Comparison of ENCODE assay signal across 8 mouse cellular contexts in the genomic region with DNA sequence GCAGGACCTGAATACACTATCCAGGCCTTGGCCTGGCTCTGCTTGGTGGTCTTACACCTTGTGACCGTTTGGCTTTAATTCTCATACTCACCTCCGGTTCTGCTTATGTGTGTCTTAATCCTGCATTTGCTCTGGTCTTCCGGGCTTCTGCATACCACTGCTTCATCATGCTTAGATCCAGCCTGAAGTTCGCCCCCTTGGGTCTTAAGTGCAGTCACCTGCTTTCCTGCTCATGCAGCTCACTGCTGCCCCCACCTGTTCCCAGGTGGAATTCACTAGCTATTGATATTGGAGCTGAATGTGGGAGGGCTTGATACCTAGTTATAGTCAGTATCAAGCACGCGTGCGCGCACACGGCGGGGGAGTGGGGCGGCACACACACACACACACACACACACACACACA. TPM values are rescaled to one million over a fixed set of nuclear protein-coding genes. Genes with fewer than 3 reads are reported as not detected.
DNase-seq lines count a peak whose midpoint lies in the region; ATAC-seq and TF ChIP-seq lines count a peak whose summit lies in the region.

No protein-coding gene starts in this region.

- 17% methylated on average over 11 of the region's 11 CpGs for WGBS in forebrain, embryonic 14.5 days
- WGBS in lung, embryonic 14.5 days: 19% methylated on average over 11 of the region's 11 CpGs

- no peak overlapping the region for H3K4me3 ChIP-seq in ES-E14 (ENCODE audit: insufficient read depth in 1 of 2, low read depth in 1 of 2, low read length in 2 of 2, poor library complexity in 1 of 2, severe bottlenecking in 1 of 2)
- no peak overlapping the region for H3K4me3 ChIP-seq in forebrain, embryonic 14.5 days (ENCODE audit: low read depth, low read length)
- H3K4me3 ChIP-seq in lung, embryonic 14.5 days (ENCODE audit: low read depth, low read length): no peak overlapping the region

- H3K4me1 ChIP-seq in ES-E14 (ENCODE audit: control insufficient read depth in 2 of 2, insufficient read depth in 2 of 2, low read length in 2 of 2, poor library complexity in 1 of 2): no peaks in the 10 kb centered on the region
- H3K4me1 ChIP-seq in forebrain, embryonic 14.5 days (ENCODE audit: control insufficient read depth, insufficient read depth, low read length): no peaks in the 10 kb centered on the region
- H3K4me1 ChIP-seq in lung, embryonic 14.5 days (ENCODE audit: insufficient read depth): no peaks in the 10 kb centered on the region

- ATAC-seq in forebrain, embryonic 14.5 days: peak; percentile 66
- ATAC-seq in lung, embryonic 14.5 days (ENCODE audit: insufficient read depth): peak; percentile 41; the same call in 1 of the 2 replicates

- DNase-seq in ES-E14 (ENCODE audit: low read depth, low spot score): peak; percentile 79
- DNase-seq in c-Kit-positive CD71-positive TER-119-positive erythroid progenitor cells, embryonic 14.5 days (ENCODE audit: low spot score): peak; percentile 28
- DNase-seq in forebrain, embryonic 14.5 days (ENCODE audit: low spot score): peak; percentile 87
- peak; percentile 79 for DNase-seq in heart, postnatal 4 days
- DNase-seq in layer of hippocampus, adult 8-10 months (ENCODE audit: low spot score in 2 of 2): peak; percentile 75 to 83
- DNase-seq in lung, embryonic 14.5 days: peak; percentile 84
- DNase-seq in ovary, postnatal 10 days (ENCODE audit: low spot score): peak; percentile 21
- peak; percentile 56 for DNase-seq in thymus, postnatal 25 days

- H3K27ac ChIP-seq in ES-E14 (ENCODE audit: insufficient read depth, low read depth, low read length, poor library complexity, severe bottlenecking): no peak overlapping the region
- no peak overlapping the region for H3K27ac ChIP-seq in forebrain, embryonic 14.5 days (ENCODE audit: low read depth, low read length)
- H3K27ac ChIP-seq in lung, embryonic 14.5 days (ENCODE audit: low read depth): no peak overlapping the region

- H3K4me2 ChIP-seq in forebrain, embryonic 14.5 days (ENCODE audit: low read length): peak overlapping the region; percentile 25
- H3K4me2 ChIP-seq in lung, embryonic 14.5 days: no peak overlapping the region

- in situ Hi-C loops in ES-E14 (cut with MboI; ENCODE audit: low sequenced_read_pairs in 2 of 2, unreplicated experiment in 2 of 2): loop anchor here in 1 of 2 experiments (25.0 kb wide), 1 partner anchor 315 kb away; no protein-coding TSS in a partner anchor

- H3K36me3 ChIP-seq in ES-E14 (ENCODE audit: control insufficient read depth, insufficient read depth, low read length, poor library complexity, severe bottlenecking): no peaks in the 10 kb centered on the region
- no peaks in the 10 kb centered on the region for H3K36me3 ChIP-seq in forebrain, embryonic 14.5 days (ENCODE audit: control insufficient read depth, insufficient read depth, low read length)
- no peaks in the 10 kb centered on the region for H3K36me3 ChIP-seq in lung, embryonic 14.5 days (ENCODE audit: insufficient read depth)

- no peak overlapping the region for H3K9ac ChIP-seq in ES-E14 (ENCODE audit: insufficient read depth, low read depth, low read length, poor library complexity, severe bottlenecking)
- no peak overlapping the region for H3K9ac ChIP-seq in forebrain, embryonic 14.5 days (ENCODE audit: low read length)
- H3K9ac ChIP-seq in lung, embryonic 14.5 days: no peak overlapping the region

- no peaks in the 10 kb centered on the region for H3K9me3 ChIP-seq in ES-E14 (ENCODE audit: control insufficient read depth, insufficient read depth, low read depth, low read length)
- H3K9me3 ChIP-seq in forebrain, embryonic 14.5 days (replicated peaks; ENCODE audit: control insufficient read depth, low read length): no peaks in the 10 kb centered on the region
- no peaks in the 10 kb centered on the region for H3K9me3 ChIP-seq in lung, embryonic 14.5 days (ENCODE audit: low read depth, low read length)

- no peaks in the 10 kb centered on the region for H3K27me3 ChIP-seq in forebrain, embryonic 14.5 days (replicated peaks; ENCODE audit: control insufficient read depth, insufficient read depth, low read length)
- H3K27me3 ChIP-seq in lung, embryonic 14.5 days (ENCODE audit: insufficient read depth, low read length): no peaks in the 10 kb centered on the region

- TF ChIP-seq CTCF in lung, embryonic 14.5 days (IDR thresholded peaks at IDR 0.05; ENCODE audit: low read depth): peak; percentile 88

TF ChIP-seq in ES-E14, 5 proteins besides CTCF, POLR2A, EP300 and RAD21:
- no peak for TF ChIP-seq MAFK (IDR thresholded peaks at IDR 0.05; ENCODE audit: insufficient read depth, low read depth, low read length)
- TF ChIP-seq HCFC1 (IDR thresholded peaks at IDR 0.05; ENCODE audit: borderline replicate concordance, insufficient read depth, low read length): no peak
- TF ChIP-seq ZNF384 (IDR thresholded peaks at IDR 0.05; ENCODE audit: low read depth, low read length): no peak
- 0 out of 2 replicates have a peak, but pooled peaks have one; percentile 61 for TF ChIP-seq ZC3H11A (IDR thresholded peaks at IDR 0.05; ENCODE audit: borderline replicate concordance, low read depth, low read length)
- TF ChIP-seq CHD2 (IDR thresholded peaks at IDR 0.05; ENCODE audit: low read depth, low read length): no peak
TF ChIP-seq in ES-E14: peak in this region for 1.

RNA-seq across cellular contexts. Expression of a gene that starts 13.9 kb away (rescaled TPM):
- total RNA-seq in ES-E14 (2012; rRNA removed): 0.94 and 1.5 TPM in 2 replicates
- polyA plus RNA-seq in forebrain, embryonic 14.5 days (2014; fragmentation: Nextera tagmentation; extraction: Ambion mirVana): 2.0 and 2.1 TPM in 2 replicates
- total RNA-seq in heart, postnatal 4 days (2021): 1 to 10 TPM; 1.0 to 1.2 TPM
- 1 to 10 TPM; 2.0 to 4.9 (median 4.0) TPM for total RNA-seq in layer of hippocampus, adult 8-10 months (2022)
- polyA plus RNA-seq in lung, embryonic 14.5 days (2014; fragmentation: Nextera tagmentation; extraction: Ambion mirVana): 0.29 and 0.87 TPM in 2 replicates

RNA-seq across cellular contexts. Expression of a gene that starts 18.9 kb away (rescaled TPM):
- 8.7 and 13.6 TPM in 2 replicates for total RNA-seq in ES-E14 (2012; rRNA removed)
- 1,321 and 1,816 TPM in 2 replicates for polyA plus RNA-seq in forebrain, embryonic 14.5 days (2014; fragmentation: Nextera tagmentation; extraction: Ambion mirVana)
- total RNA-seq in heart, postnatal 4 days (2021): 1 to 10 TPM; 7.3 to 9.7 TPM
- 1,000 to 10,000 TPM; 1,208 to 1,335 (median 1,272) TPM for total RNA-seq in layer of hippocampus, adult 8-10 months (2022)
- polyA plus RNA-seq in lung, embryonic 14.5 days (2014; fragmentation: Nextera tagmentation; extraction: Ambion mirVana): 9.4 and 9.8 TPM in 2 replicates

Comparison
In these comparisons a context has a peak if more than half of its experiments do, and no peak if none do; other contexts are left out.
1. DNase-seq: peak in every context shown above with its lines; median percentile 87 in forebrain, embryonic 14.5 days; 84 in lung, embryonic 14.5 days; 79 in ES-E14; 79 in heart, postnatal 4 days; 79 in layer of hippocampus, adult 8-10 months; 56 in thymus, postnatal 25 days; 28 in c-Kit-positive CD71-positive TER-119-positive erythroid progenitor cells, embryonic 14.5 days; 21 in ovary, postnatal 10 days.
2. RNA of a gene that starts 18.9 kb away (total RNA-seq): 1,208 to 1,335 TPM in layer of hippocampus, adult 8-10 months; 7.3 to 9.7 TPM in heart, postnatal 4 days and 8.7 to 13.6 TPM in ES-E14; every median in the first group is over 10 times any median in the second.